Mouse (Mus musculus): ENCODE results near the gene Itsn1.

- TF ChIP-seq CTCF (IDR thresholded peaks at IDR 0.05; ENCODE audit: borderline replicate concordance, insufficient read depth, low read depth, low read length) (no peak), POLR2A (IDR thresholded peaks at IDR 0.05; ENCODE audit: borderline replicate concordance, insufficient read depth, low read length) (no peak)
These were observed 162.1 kb downstream of the Itsn1 start for GRCm38 (mm10) chr16:91891218-91891617.

Measured in cerebellum, adult 2 months (tissue).